ENCODE assay signal across 17 mouse cellular contexts in the genomic region with DNA sequence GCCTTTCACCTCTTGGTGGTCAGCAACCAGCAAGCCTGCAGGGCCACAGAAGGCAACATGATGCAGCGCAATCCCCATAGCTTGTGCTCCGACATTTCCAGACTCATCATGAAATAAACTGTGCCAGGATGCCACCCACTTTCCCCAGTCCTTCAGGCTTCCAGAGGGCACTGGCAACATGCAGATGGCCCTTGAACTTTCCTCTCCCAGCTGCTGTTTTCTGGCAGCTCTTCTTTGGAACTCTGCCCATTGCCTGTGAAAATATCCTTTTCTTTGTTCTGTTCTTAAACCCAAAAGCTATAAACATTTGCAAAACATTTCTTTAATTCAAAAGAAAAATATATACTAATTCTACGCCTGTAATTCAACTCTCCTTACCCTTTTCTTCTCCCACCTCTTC. TPM values are rescaled to one million over a fixed set of nuclear protein-coding genes. Genes with fewer than 3 reads are reported as not detected.
DNase-seq lines count a peak whose midpoint lies in the region; ATAC-seq and TF ChIP-seq lines count a peak whose summit lies in the region.
"Had no signal": no experiment of that assay in that cellular context is flagged by ENCODE, and none has a peak within 500 bp of the region (broad histone marks: within the 10 kb centered on the region; RNA-seq: fewer than 3 reads in every experiment).

No protein-coding gene starts in this region.

- H3K27ac ChIP-seq in kidney, adult 2 months (ENCODE audit: insufficient read depth, low read depth, low read length) = no peak overlapping the region
- H3K27ac ChIP-seq: embryonic facial prominence, embryonic 13.5 days; heart, embryonic 10.5 days; hindbrain, embryonic 15.5 days; limb, embryonic 15.5 days; stomach, embryonic 15.5 days had no signal

- H3K4me1 ChIP-seq in kidney, adult 2 months (ENCODE audit: control insufficient read depth, insufficient read depth, low read length) = no peaks in the 10 kb centered on the region
- H3K4me1 ChIP-seq: heart, embryonic 10.5 days; hindbrain, embryonic 15.5 days; megakaryocyte, embryonic 14.5 days had no signal

- WGBS in kidney, adult 2 months = 44% methylated on average over 3 of the region's 3 CpGs

- ATAC-seq in cerebellum, adult (ENCODE audit: insufficient number of reproducible peaks, low FRiP score, low TSS enrichment) = no peak
- ATAC-seq: activated CD4-positive, CD25-positive, alpha-beta regulatory T cell, adult 4 months; forebrain, embryonic 16.5 days had no signal

- H3K27me3 ChIP-seq in kidney, adult 2 months (replicated peaks; ENCODE audit: control insufficient read depth, insufficient read depth, low read length) = no peaks in the 10 kb centered on the region
- H3K27me3 ChIP-seq: embryonic facial prominence, embryonic 13.5 days; hindbrain, embryonic 15.5 days; limb, embryonic 15.5 days; megakaryocyte, embryonic 14.5 days; stomach, embryonic 15.5 days had no signal

- H3K36me3 ChIP-seq in kidney, adult 2 months (ENCODE audit: control insufficient read depth, insufficient read depth, low read length) = no peaks in the 10 kb centered on the region
- H3K36me3 ChIP-seq: embryonic facial prominence, embryonic 13.5 days; heart, embryonic 10.5 days; hindbrain, embryonic 15.5 days; limb, embryonic 15.5 days; stomach, embryonic 15.5 days had no signal

- no peak overlapping the region for H3K4me3 ChIP-seq in kidney, adult 2 months (ENCODE audit: insufficient read depth, low read depth, low read length)
- H3K4me3 ChIP-seq: embryonic facial prominence, embryonic 13.5 days; heart, embryonic 10.5 days; hindbrain, embryonic 15.5 days; limb, embryonic 15.5 days; megakaryocyte, embryonic 14.5 days; stomach, embryonic 15.5 days had no signal

- peak; percentile 12 to 31 for DNase-seq in cerebellum, postnatal 10 days
- DNase-seq in kidney, adult 2 months = peak; percentile 64
- no peak for DNase-seq in kidney, postnatal 4 days
- peak; percentile 9 to 19 for DNase-seq in adrenal gland, adult 18-20 months (ENCODE audit: low spot score in 2 of 2)
- peak; percentile 35 to 61 for DNase-seq in kidney, postnatal 36 days
- no peak for DNase-seq in layer of hippocampus, adult 8-10 months (ENCODE audit: low spot score in 2 of 2)
- DNase-seq in frontal cortex, postnatal 14 days (ENCODE audit: low spot score in 2 of 2) = no peak
- DNase-seq: cerebellum, adult 9-10 months had no signal

- TF ChIP-seq POLR2A in kidney, adult 2 months (IDR thresholded peaks at IDR 0.05; ENCODE audit: low read depth, low read length) = no peak

- TF ChIP-seq CTCF in kidney, adult 2 months (conservative IDR thresholded peaks at IDR 0.05; ENCODE audit: insufficient read depth, insufficient read length, low read depth, low read length) = no peak

RNA-seq across cellular contexts. Expression of a gene that starts 50.6 kb away (rescaled TPM):
- polyA plus RNA-seq in kidney, adult 2 months (2012; rRNA removed) = 4.0 and 5.3 TPM in 2 replicates
- 1 to 10 TPM; 2.5 to 4.4 TPM for total RNA-seq in adrenal gland, adult 18-20 months (2021)
- total RNA-seq in layer of hippocampus, adult 8-10 months (2022) = 1 to 10 TPM; 3.5 to 4.0 (median 3.6) TPM
- polyA plus RNA-seq: activated CD4-positive, CD25-positive, alpha-beta regulatory T cell, adult 4 months had no signal

Comparison
In these comparisons a context has a peak if more than half of its experiments do, and no peak if none do; other contexts are left out.
1. DNase-seq: peak in cerebellum, postnatal 10 days (2 of 2), kidney, adult 2 months (single experiment), adrenal gland, adult 18-20 months (2 of 2) and kidney, postnatal 36 days (2 of 2); none in kidney, postnatal 4 days (0 of 2), layer of hippocampus, adult 8-10 months (0 of 2) and frontal cortex, postnatal 14 days (0 of 2).